11 mouse cellular contexts compared by ENCODE assay signal in the genomic region with DNA sequence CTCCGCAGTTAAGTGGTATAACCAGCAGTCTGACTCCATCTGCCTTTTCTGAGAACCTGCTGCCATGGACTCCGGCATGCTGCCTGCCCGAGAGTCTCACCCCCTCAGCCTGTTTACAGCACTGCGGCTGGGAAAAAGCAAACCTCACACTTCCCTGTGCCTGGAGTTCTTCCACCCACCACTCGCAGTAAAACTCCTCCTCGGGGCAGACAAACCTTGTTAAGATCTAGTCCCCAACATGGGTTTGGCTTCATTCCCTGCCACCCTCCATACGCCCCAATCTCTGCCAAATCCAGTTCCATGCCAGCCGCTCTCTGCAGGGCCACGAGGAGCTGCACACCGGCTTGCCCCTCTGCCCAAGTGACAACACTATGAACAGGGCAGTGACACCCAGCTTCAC. TPM values are rescaled to one million over a fixed set of nuclear protein-coding genes. Genes with fewer than 3 reads are reported as not detected.
DNase-seq lines count a peak whose midpoint lies in the region; ATAC-seq and TF ChIP-seq lines count a peak whose summit lies in the region.
"Had no signal": no experiment of that assay in that cellular context is flagged by ENCODE, and none has a peak within 500 bp of the region (broad histone marks: within the 10 kb centered on the region; RNA-seq: fewer than 3 reads in every experiment).

No protein-coding gene starts in this region.

- no peaks in the 10 kb centered on the region for H3K36me3 ChIP-seq in forebrain, embryonic 16.5 days (ENCODE audit: control insufficient read depth, insufficient read depth)
- H3K36me3 ChIP-seq in forebrain, embryonic 13.5 days (ENCODE audit: poor library complexity, severe bottlenecking) = no peaks in the 10 kb centered on the region

- no peak for TF ChIP-seq POLR2A in bone marrow, adult 2 months (IDR thresholded peaks at IDR 0.05; ENCODE audit: borderline replicate concordance, control insufficient read depth, low read depth, low read length)

- no peak overlapping the region for H3K9ac ChIP-seq in forebrain, embryonic 16.5 days (replicated peaks; ENCODE audit: low read depth, low read length)
- no peak overlapping the region for H3K9ac ChIP-seq in forebrain, embryonic 13.5 days
- H3K9ac ChIP-seq: liver, embryonic 15.5 days had no signal

- 58% methylated on average over 10 of the region's 10 CpGs for WGBS in forebrain, embryonic 16.5 days
- WGBS in forebrain, embryonic 13.5 days = 79% methylated on average over 10 of the region's 10 CpGs
- 53% methylated on average over 10 of the region's 10 CpGs for WGBS in bone marrow, adult 2 months

- no peak overlapping the region for H3K4me2 ChIP-seq in forebrain, embryonic 16.5 days (ENCODE audit: low read length)
- H3K4me2 ChIP-seq in forebrain, embryonic 13.5 days = no peak overlapping the region
- H3K4me2 ChIP-seq: liver, embryonic 15.5 days had no signal

- intact Hi-C loops in left cerebral cortex, postnatal 25 days (cut with DNase I) = no loop called here

- peak; percentile 55; the same call in 1 of the 2 replicates for ATAC-seq in forebrain, embryonic 16.5 days
- no peak for ATAC-seq in forebrain, embryonic 13.5 days
- no peak for ATAC-seq in megakaryocyte, adult 5-6 weeks (ENCODE audit: poor library complexity, severe bottlenecking)
- ATAC-seq: Patski had no signal

- H3K4me3 ChIP-seq in forebrain, embryonic 16.5 days (replicated peaks; ENCODE audit: low read length) = no peak overlapping the region
- H3K4me3 ChIP-seq in forebrain, embryonic 13.5 days = no peak overlapping the region
- H3K4me3 ChIP-seq in bone marrow, adult 2 months (replicated peaks; ENCODE audit: control insufficient read depth, low read depth, low read length) = no peak overlapping the region
- H3K4me3 ChIP-seq: liver, embryonic 15.5 days had no signal

- no peak for TF ChIP-seq CTCF in bone marrow, adult 2 months (IDR thresholded peaks at IDR 0.05; ENCODE audit: control insufficient read depth, insufficient read depth, low read length)

- no peaks in the 10 kb centered on the region for H3K27me3 ChIP-seq in forebrain, embryonic 16.5 days (replicated peaks; ENCODE audit: control insufficient read depth, insufficient read depth, low read length)
- no peaks in the 10 kb centered on the region for H3K27me3 ChIP-seq in forebrain, embryonic 13.5 days
- H3K27me3 ChIP-seq: liver, embryonic 15.5 days; Patski had no signal

- DNase-seq in frontal cortex, adult 2 months (ENCODE audit: extremely low spot score in 1 of 2, low spot score in 1 of 2) = peak; percentile 29 to 71
- DNase-seq in left cerebral cortex, postnatal 25 days (ENCODE audit: low spot score in 2 of 2) = peak; percentile 31 to 78
- no peak for DNase-seq in urinary bladder, postnatal 36 days (ENCODE audit: low spot score in 2 of 2)
- no peak for DNase-seq in adrenal gland, postnatal 4 days (ENCODE audit: low spot score in 2 of 2)
- DNase-seq: gastrocnemius, postnatal 25 days had no signal

- peaks cover 11% of the 10 kb centered on the region for H3K4me1 ChIP-seq in forebrain, embryonic 16.5 days (replicated peaks; ENCODE audit: control insufficient read depth, insufficient read depth, low read length)
- peaks cover 5% of the 10 kb centered on the region; the same call in 1 of the 2 replicates for H3K4me1 ChIP-seq in forebrain, embryonic 13.5 days
- H3K4me1 ChIP-seq in bone marrow, adult 2 months (ENCODE audit: control insufficient read depth, insufficient read depth, low read length) = no peaks in the 10 kb centered on the region; the same call in 1 of the 2 replicates

- no peak overlapping the region for H3K27ac ChIP-seq in forebrain, embryonic 16.5 days (ENCODE audit: low read length)
- no peak overlapping the region for H3K27ac ChIP-seq in forebrain, embryonic 13.5 days
- H3K27ac ChIP-seq in bone marrow, adult 2 months (ENCODE audit: control insufficient read depth, insufficient read depth, low read depth, low read length, poor library complexity) = peak overlapping the region; percentile 3; the same call in 1 of the 2 replicates
- H3K27ac ChIP-seq: liver, embryonic 15.5 days had no signal

- no peaks in the 10 kb centered on the region for H3K9me3 ChIP-seq in forebrain, embryonic 16.5 days (ENCODE audit: control insufficient read depth, low read length)
- 0 out of 2 replicates have a peak, but pooled peaks cover 4% of the 10 kb centered on the region for H3K9me3 ChIP-seq in forebrain, embryonic 13.5 days (replicated peaks)
- H3K9me3 ChIP-seq: liver, embryonic 15.5 days had no signal

RNA-seq across cellular contexts. Expression of gene Dnmbp, which starts 12.9 kb away (rescaled TPM):
- 7.3 and 8.3 TPM in 2 replicates for polyA plus RNA-seq in forebrain, embryonic 16.5 days (2015; fragmentation: Nextera tagmentation; extraction: Ambion mirVana)
- 11.6 and 12.4 TPM in 2 replicates for polyA plus RNA-seq in forebrain, embryonic 13.5 days (2015; fragmentation: Nextera tagmentation; extraction: Ambion mirVana)
- polyA plus RNA-seq in bone marrow, adult 2 months (2011; ENCODE audit: insufficient read depth, insufficient read length, low replicate concordance, missing spikeins) = 2.7 and 6.1 TPM in 2 replicates
- polyA plus RNA-seq in frontal cortex, adult 2 months (2012; rRNA removed) = 10.8 and 11.4 TPM in 2 replicates
- total RNA-seq in left cerebral cortex, postnatal 25 days (2021) = 10 to 100 TPM in 1 of 2 experiments, 1 to 10 TPM in 1; 10.0 to 13.3 TPM
- 5.4 and 7.2 TPM in 2 replicates for total RNA-seq in megakaryocyte, adult 5-6 weeks (2015)
- 9.7 and 11.1 TPM in 2 replicates for total RNA-seq in megakaryocyte, adult 5-6 weeks (2017)
- 10 to 100 TPM; 22.6 to 23.1 TPM for total RNA-seq in adrenal gland, postnatal 4 days (2021)

RNA-seq across cellular contexts. Expression of gene Cpn1, which starts 59.3 kb away (rescaled TPM):
- polyA plus RNA-seq in forebrain, embryonic 16.5 days (2015; fragmentation: Nextera tagmentation; extraction: Ambion mirVana) = 0.21 and 0.39 TPM in 2 replicates
- 0.32 and 0.37 TPM in 2 replicates for polyA plus RNA-seq in forebrain, embryonic 13.5 days (2015; fragmentation: Nextera tagmentation; extraction: Ambion mirVana)
- not detected in 2 replicates for polyA plus RNA-seq in bone marrow, adult 2 months (2011; ENCODE audit: insufficient read depth, insufficient read length, low replicate concordance, missing spikeins)
- polyA plus RNA-seq in frontal cortex, adult 2 months (2012; rRNA removed) = 0.13 and 0.14 TPM in 2 replicates
- under 1 TPM; 0.18 to 0.43 TPM for total RNA-seq in left cerebral cortex, postnatal 25 days (2021)
- 0.16 TPM in 1 of 2 replicates, not detected in the other for total RNA-seq in megakaryocyte, adult 5-6 weeks (2015)
- total RNA-seq in megakaryocyte, adult 5-6 weeks (2017) = 0.20 and 0.77 TPM in 2 replicates
- 10 to 100 TPM; 15.0 to 17.9 TPM for total RNA-seq in adrenal gland, postnatal 4 days (2021)
- total RNA-seq: gastrocnemius, postnatal 25 days had no signal

Comparison
In these comparisons a context has a peak if more than half of its experiments do, and no peak if none do; other contexts are left out.
1. DNase-seq: peak in frontal cortex, adult 2 months (2 of 2) and left cerebral cortex, postnatal 25 days (2 of 2); none in urinary bladder, postnatal 36 days (0 of 2) and adrenal gland, postnatal 4 days (0 of 2).